Mouse (Mus musculus): Measurements from ENCODE around the gene Fbxo7.

GRCm38 (mm10) chr10:86100281-86100851, 78.6 kb downstream of the Fbxo7 start:
- no peak for TF ChIP-seq CTCF (IDR thresholded peaks at IDR 0.05; ENCODE audit: borderline replicate concordance, insufficient read depth, low read depth, low read length)
- TF ChIP-seq POLR2A (IDR thresholded peaks at IDR 0.05; ENCODE audit: borderline replicate concordance, insufficient read depth, low read length) = no peak
